Comparison of ENCODE assay signal across 13 mouse cellular contexts in genomic region chr10:16440932-16441640, GRCm38 (mm10).
A peak's percentile ranks its signal among the peaks of the same experiment; 100 is the strongest.
DNase-seq lines count a peak whose midpoint lies in the region; ATAC-seq and TF ChIP-seq lines count a peak whose summit lies in the region.
"Had no signal": no experiment of that assay in that cellular context is flagged by ENCODE, and none has a peak within 500 bp of the region (broad histone marks: within the 10 kb centered on the region; RNA-seq: fewer than 3 reads in every experiment).

No protein-coding gene starts in this region.

- DNase-seq in forebrain, embryonic 11.5 days (ENCODE audit: low spot score), result no peak
- DNase-seq in forebrain, embryonic 10.5 days (ENCODE audit: extremely low spot score, low spot score), result no peak
- DNase-seq in layer of hippocampus, postnatal 14 days (ENCODE audit: low spot score in 2 of 2), result peak; percentile 2 to 4
- no peak for DNase-seq in layer of hippocampus, adult 8-10 months (ENCODE audit: low spot score in 2 of 2)
- DNase-seq in ovary, postnatal 36 days (ENCODE audit: low spot score), result no peak
- DNase-seq: B cell, adult 2 months; cerebellum, adult 11-12 months; kidney, adult 11 months; lung, postnatal 14 days had no signal

- TF ChIP-seq POLR2A in myocyte (IDR thresholded peaks at IDR 0.05; ENCODE audit: insufficient read length, low read depth), result no peak

- 46% methylated on average over 3 of the region's 3 CpGs for WGBS in forebrain, embryonic 11.5 days
- WGBS in forebrain, embryonic 10.5 days, result 68% methylated on average over 3 of the region's 3 CpGs
- 14% methylated on average over 3 of the region's 3 CpGs for WGBS in forebrain, embryonic 16.5 days
- 40% methylated on average over 3 of the region's 3 CpGs for WGBS in intestine, postnatal 0 days

- H3K27ac ChIP-seq in forebrain, embryonic 11.5 days (ENCODE audit: low read depth, low read length), result 0 out of 2 replicates have a peak overlapping the region, but pooled peaks have one; percentile 25
- no peak overlapping the region for H3K27ac ChIP-seq in forebrain, embryonic 10.5 days
- peak overlapping the region; percentile 81 for H3K27ac ChIP-seq in forebrain, embryonic 16.5 days (ENCODE audit: low read length)
- H3K27ac ChIP-seq in intestine, postnatal 0 days (ENCODE audit: low read depth, low read length), result no peak overlapping the region

- no peak overlapping the region for H3K9ac ChIP-seq in forebrain, embryonic 11.5 days (ENCODE audit: low read length)
- no peak overlapping the region for H3K9ac ChIP-seq in forebrain, embryonic 16.5 days (replicated peaks; ENCODE audit: low read depth, low read length)
- H3K9ac ChIP-seq in intestine, postnatal 0 days (ENCODE audit: low read depth, low read length), result no peak overlapping the region

- no peaks in the 10 kb centered on the region for H3K36me3 ChIP-seq in forebrain, embryonic 11.5 days (ENCODE audit: control insufficient read depth, insufficient read depth, low read length)
- H3K36me3 ChIP-seq in forebrain, embryonic 10.5 days (replicated peaks), result no peaks in the 10 kb centered on the region
- H3K36me3 ChIP-seq in forebrain, embryonic 16.5 days (ENCODE audit: control insufficient read depth, insufficient read depth), result no peaks in the 10 kb centered on the region
- H3K36me3 ChIP-seq in myocyte (ENCODE audit: control insufficient read depth, insufficient read depth), result no peaks in the 10 kb centered on the region
- no peaks in the 10 kb centered on the region for H3K36me3 ChIP-seq in intestine, postnatal 0 days (ENCODE audit: control insufficient read depth, insufficient read depth)

- no peak overlapping the region for H3K4me3 ChIP-seq in forebrain, embryonic 11.5 days (ENCODE audit: low read depth, low read length)
- H3K4me3 ChIP-seq in forebrain, embryonic 10.5 days, result no peak overlapping the region
- H3K4me3 ChIP-seq in forebrain, embryonic 16.5 days (replicated peaks; ENCODE audit: low read length), result no peak overlapping the region
- H3K4me3 ChIP-seq in myocyte, result no peak overlapping the region
- H3K4me3 ChIP-seq in intestine, postnatal 0 days (ENCODE audit: low read depth, low read length), result no peak overlapping the region
- H3K4me3 ChIP-seq: erythroblast, embryonic 14.5 days had no signal

- no peaks in the 10 kb centered on the region for H3K9me3 ChIP-seq in forebrain, embryonic 11.5 days (ENCODE audit: control insufficient read depth, low read length)
- no peaks in the 10 kb centered on the region for H3K9me3 ChIP-seq in forebrain, embryonic 10.5 days
- H3K9me3 ChIP-seq in forebrain, embryonic 16.5 days (ENCODE audit: control insufficient read depth, low read length), result no peaks in the 10 kb centered on the region
- H3K9me3 ChIP-seq in intestine, postnatal 0 days (ENCODE audit: control insufficient read depth), result no peaks in the 10 kb centered on the region

- H3K4me2 ChIP-seq in forebrain, embryonic 11.5 days (ENCODE audit: low read depth, low read length, severe bottlenecking), result no peak overlapping the region
- no peak overlapping the region; the same call in 1 of the 2 replicates for H3K4me2 ChIP-seq in forebrain, embryonic 16.5 days (ENCODE audit: low read length)
- peak overlapping the region; percentile 78 for H3K4me2 ChIP-seq in myocyte (ENCODE audit: low read depth)
- no peak overlapping the region for H3K4me2 ChIP-seq in intestine, postnatal 0 days (replicated peaks; ENCODE audit: low read depth)

- H3K4me1 ChIP-seq in forebrain, embryonic 11.5 days (replicated peaks; ENCODE audit: control insufficient read depth, insufficient read depth, low read length), result no peaks in the 10 kb centered on the region
- H3K4me1 ChIP-seq in forebrain, embryonic 10.5 days, result peaks cover 12% of the 10 kb centered on the region
- peaks cover 9% of the 10 kb centered on the region for H3K4me1 ChIP-seq in forebrain, embryonic 16.5 days (replicated peaks; ENCODE audit: control insufficient read depth, insufficient read depth, low read length)
- no peaks in the 10 kb centered on the region for H3K4me1 ChIP-seq in intestine, postnatal 0 days (replicated peaks; ENCODE audit: control insufficient read depth, insufficient read depth, low read length)

- no peak for TF ChIP-seq CTCF in intestine, postnatal 0 days (IDR thresholded peaks at IDR 0.05; ENCODE audit: low read depth)

- peak; percentile 56; the same call in 1 of the 2 replicates for ATAC-seq in forebrain, embryonic 11.5 days (replicated peaks; ENCODE audit: low FRiP score)
- ATAC-seq in forebrain, embryonic 16.5 days, result peak; percentile 75
- ATAC-seq in intestine, postnatal 0 days, result no peak

- H3ac ChIP-seq in myocyte (ENCODE audit: control insufficient read depth, insufficient read length), result no peak overlapping the region

- no peaks in the 10 kb centered on the region for H3K79me2 ChIP-seq in myocyte (ENCODE audit: control insufficient read depth, insufficient read depth)

- H3K27me3 ChIP-seq in forebrain, embryonic 11.5 days (ENCODE audit: control insufficient read depth, insufficient read depth, low read length), result no peaks in the 10 kb centered on the region
- no peaks in the 10 kb centered on the region for H3K27me3 ChIP-seq in forebrain, embryonic 10.5 days (ENCODE audit: poor library complexity, severe bottlenecking)
- no peaks in the 10 kb centered on the region for H3K27me3 ChIP-seq in forebrain, embryonic 16.5 days (replicated peaks; ENCODE audit: control insufficient read depth, insufficient read depth, low read length)
- H3K27me3 ChIP-seq in myocyte (ENCODE audit: control insufficient read depth, insufficient read depth, insufficient read length), result no peaks in the 10 kb centered on the region
- H3K27me3 ChIP-seq in intestine, postnatal 0 days (replicated peaks; ENCODE audit: control insufficient read depth, insufficient read depth, low read length), result no peaks in the 10 kb centered on the region

TF ChIP-seq in myocyte, 11 proteins besides CTCF, POLR2A, EP300 and RAD21:
- TF ChIP-seq USF1 (IDR thresholded peaks at IDR 0.05; ENCODE audit: low read depth) (no peak), TCF12 (IDR thresholded peaks at IDR 0.05; ENCODE audit: insufficient read depth, poor library complexity, severe bottlenecking) (no peak), CEBPB (IDR thresholded peaks at IDR 0.05; ENCODE audit: insufficient read depth, poor library complexity, severe bottlenecking) (no peak), MYOG (IDR thresholded peaks at IDR 0.05; ENCODE audit: control insufficient read depth in 1 of 3, insufficient read depth in 1 of 3, insufficient read length in 2 of 3, low read depth in 2 of 3) (no peak), POLR2AphosphoS2 (IDR thresholded peaks at IDR 0.05; ENCODE audit: insufficient read length, low read depth) (no peak)

Comparison
In these comparisons a context has a peak if more than half of its experiments do, and no peak if none do; other contexts are left out.
1. DNase-seq: peak in layer of hippocampus, postnatal 14 days (2 of 2); none in forebrain, embryonic 11.5 days (single experiment), forebrain, embryonic 10.5 days (single experiment), layer of hippocampus, adult 8-10 months (0 of 2) and ovary, postnatal 36 days (single experiment).
2. H3K27ac ChIP-seq: peak in forebrain, embryonic 11.5 days (single experiment) and forebrain, embryonic 16.5 days (single experiment); none in forebrain, embryonic 10.5 days (single experiment) and intestine, postnatal 0 days (single experiment).